Mouse (Mus musculus) kidney, adult 2 months (tissue): ENCODE results near the gene Fgf7. TPM values are rescaled to one million over a fixed set of nuclear protein-coding genes. Genes with fewer than 3 reads are reported as not detected.

Experiments used
- DNase-seq: peaks from one replicate; pipeline ENCODE4 v3.0.0; 2021
- H3K27ac ChIP-seq: fragments of 200-500 bp; 2 replicates; pipeline ENCODE4 v1.5.1; 2012; ENCODE audit warnings: low read depth, low read length, control low read depth, inconsistent platforms; ENCODE audit not compliant: insufficient read depth
- H3K27me3 ChIP-seq: fragments of 200-500 bp; replicated peaks from 2 replicates; pipeline ENCODE4 v1.6.1; 2012; ENCODE audit warnings: mild to moderate bottlenecking, moderate library complexity, low read length, inconsistent platforms; ENCODE audit not compliant: control insufficient read depth, insufficient read depth
- H3K36me3 ChIP-seq: fragments of 200-500 bp; 2 replicates; pipeline ENCODE4 v1.6.1; 2012; ENCODE audit warnings: mild to moderate bottlenecking, moderate library complexity, low read length, inconsistent platforms; ENCODE audit not compliant: control insufficient read depth, insufficient read depth
- H3K4me1 ChIP-seq: fragments of 200-500 bp; 2 replicates; pipeline ENCODE4 v1.6.1; 2011; ENCODE audit warnings: low read length; ENCODE audit not compliant: control insufficient read depth, insufficient read depth
- H3K4me3 ChIP-seq: fragments of 200-500 bp; 2 replicates; pipeline ENCODE4 v1.5.1; 2011; ENCODE audit warnings: mild to moderate bottlenecking, low read depth, low read length, control low read depth; ENCODE audit not compliant: insufficient read depth
- CTCF ChIP-seq: fragments of 200-500 bp; conservative IDR thresholded peaks from 2 replicates; pipeline ENCODE4 v1.5.1; 2011; ENCODE audit warnings: low read depth, mild to moderate bottlenecking, control low read depth, low read length, moderate library complexity, mixed read lengths; ENCODE audit not compliant: insufficient read depth, insufficient read length
- POLR2A ChIP-seq: fragments of 200-500 bp; IDR thresholded peaks from one replicate; pipeline ENCODE4 v1.6.1; 2011; ENCODE audit warnings: low read depth, low read length, control low read depth
- whole genome bisulfite sequencing: fragments of 180-500 bp; shearing (Covaris S2); methylation state at CpG from one replicate; pipeline ENCODE4 v1.1.7; 2018; 5-methylcytosine and 5-hydroxymethylcytosine counted together
- polyA plus RNA-seq: library from polyadenylated mRNA; depleted of rRNA; stranded (reverse); fragments of >200 nt; gene quantifications from 2 replicates; pipeline ENCODE4 v1.2.3, GENCODE M21; 2012

Gene Fgf7
- polyA plus RNA-seq, 1 experiment, result 0.47 TPM

- H3K36me3 ChIP-seq, result no peaks in the 10 kb centered on the region
- TF ChIP-seq POLR2A, result no peak
- TF ChIP-seq CTCF, result no peak
- WGBS, result 57% methylated on average over 3 of the region's 3 CpGs
- no peak overlapping the region for H3K4me3 ChIP-seq
- DNase-seq, result no peak
- H3K27me3 ChIP-seq, result no peaks in the 10 kb centered on the region
- no peak overlapping the region for H3K27ac ChIP-seq
- H3K4me1 ChIP-seq, result no peaks in the 10 kb centered on the region
Observed at GRCm38 (mm10) chr2:126042674-126043073, 8.2 kb downstream of the Fgf7 start.

- WGBS, result 66% methylated on average over 5 of the region's 5 CpGs
- TF ChIP-seq CTCF (no peak), POLR2A (no peak)
- Histone ChIP-seq H3K27me3 (no peaks in the 10 kb centered on the region), H3K4me3 (no peak overlapping the region), H3K4me1 (no peaks in the 10 kb centered on the region), H3K36me3 (no peaks in the 10 kb centered on the region), H3K27ac (no peak overlapping the region)
- DNase-seq, result peak; percentile 71
Observed at GRCm38 (mm10) chr2:126045621-126046020, 11.2 kb downstream of the Fgf7 start.

GRCm38 (mm10) chr2:126052749-126053557 is 18.5 kb downstream of the Fgf7 start:
- no peaks in the 10 kb centered on the region for H3K36me3 ChIP-seq
- no peaks in the 10 kb centered on the region for H3K4me1 ChIP-seq
- no peaks in the 10 kb centered on the region for H3K27me3 ChIP-seq
- no peak overlapping the region for H3K4me3 ChIP-seq
- no peak for TF ChIP-seq CTCF
- no peak for TF ChIP-seq POLR2A
- no peak overlapping the region for H3K27ac ChIP-seq
- WGBS, result 34% methylated on average over 6 of the region's 6 CpGs
- DNase-seq, result no peak

GRCm38 (mm10) chr2:126053657-126054056 is 19.2 kb downstream of the Fgf7 start:
- 60% methylated on average over 5 of the region's 5 CpGs for WGBS
- Histone ChIP-seq H3K36me3 (no peaks in the 10 kb centered on the region), H3K4me3 (no peak overlapping the region), H3K27me3 (no peaks in the 10 kb centered on the region), H3K4me1 (no peaks in the 10 kb centered on the region), H3K27ac (no peak overlapping the region)
- no peak for TF ChIP-seq POLR2A
- no peak for TF ChIP-seq CTCF
- no peak for DNase-seq

- Histone ChIP-seq H3K36me3 (no peaks in the 10 kb centered on the region), H3K27ac (no peak overlapping the region), H3K27me3 (no peaks in the 10 kb centered on the region), H3K4me1 (no peaks in the 10 kb centered on the region), H3K4me3 (no peak overlapping the region)
- peak; percentile 12 for DNase-seq
- 36% methylated on average over 4 of the region's 4 CpGs for WGBS
- TF ChIP-seq POLR2A (no peak), CTCF (no peak)
Observed at GRCm38 (mm10) chr2:126060595-126060994, 26.1 kb downstream of the Fgf7 start.

GRCm38 (mm10) chr2:126061037-126061773 is 26.7 kb downstream of the Fgf7 start:
- Histone ChIP-seq H3K27me3 (no peaks in the 10 kb centered on the region), H3K4me1 (no peaks in the 10 kb centered on the region), H3K27ac (no peak overlapping the region), H3K4me3 (no peak overlapping the region), H3K36me3 (no peaks in the 10 kb centered on the region)
- TF ChIP-seq POLR2A, result no peak
- no peak for TF ChIP-seq CTCF
- DNase-seq, result peak; percentile 3
- WGBS, result 56% methylated on average over 17 of the region's 17 CpGs

- no peak for TF ChIP-seq POLR2A
- TF ChIP-seq CTCF, result no peak
- no peak for DNase-seq
Observed at GRCm38 (mm10) chr2:126062876-126063275, 28.4 kb downstream of the Fgf7 start.

More at GRCm38 (mm10) chr2:126062876-126063275, 28.4 kb downstream of the Fgf7 start:
- Histone ChIP-seq H3K27me3 (no peaks in the 10 kb centered on the region), H3K4me3 (no peak overlapping the region), H3K4me1 (no peaks in the 10 kb centered on the region), H3K27ac (no peak overlapping the region), H3K36me3 (no peaks in the 10 kb centered on the region)
- WGBS, result 58% methylated on average over 7 of the region's 7 CpGs
